Mouse (Mus musculus): Measurements from ENCODE around the gene Ralgps2. TPM values are rescaled to one million over a fixed set of nuclear protein-coding genes. Genes with fewer than 3 reads are reported as not detected.

Gene Ralgps2
- polyA plus RNA-seq, 1 experiment from 2014 or later: 25.6 TPM

DNA sequence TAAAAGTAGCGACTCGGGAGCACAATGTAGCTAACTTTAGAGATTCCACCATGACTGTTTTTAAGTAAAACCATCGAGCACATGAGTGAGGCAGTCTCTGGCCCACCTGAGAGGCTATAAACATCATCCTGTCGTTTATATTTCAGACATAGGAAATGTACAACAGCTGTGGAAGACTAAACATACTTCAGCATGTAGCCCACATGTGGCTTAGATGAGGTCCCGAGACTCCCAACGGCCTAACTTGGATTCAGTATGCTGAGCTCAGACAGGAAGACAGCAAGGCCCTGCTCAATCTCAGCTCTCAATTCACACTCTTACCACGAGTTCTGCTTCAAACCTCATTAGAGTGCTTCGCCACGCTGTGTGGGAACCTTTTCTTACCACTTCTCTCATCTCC is 87.0 kb downstream of the Ralgps2 start:
- Histone ChIP-seq H3K27me3 (replicated peaks) (no peaks in the 10 kb centered on the region), H3K4me1 (peaks cover 10% of the 10 kb centered on the region), H3K27ac (no peak overlapping the region), H3K9ac (no peak overlapping the region), H3K36me3 (no peaks in the 10 kb centered on the region), H3K4me2 (no peak overlapping the region), H3K4me3 (no peak overlapping the region), H3K9me3 (replicated peaks) (no peaks in the 10 kb centered on the region)
- WGBS (ENCODE audit: insufficient replicate concordance): 70% methylated on average over 9 of the region's 9 CpGs
- ATAC-seq: no peak

DNA sequence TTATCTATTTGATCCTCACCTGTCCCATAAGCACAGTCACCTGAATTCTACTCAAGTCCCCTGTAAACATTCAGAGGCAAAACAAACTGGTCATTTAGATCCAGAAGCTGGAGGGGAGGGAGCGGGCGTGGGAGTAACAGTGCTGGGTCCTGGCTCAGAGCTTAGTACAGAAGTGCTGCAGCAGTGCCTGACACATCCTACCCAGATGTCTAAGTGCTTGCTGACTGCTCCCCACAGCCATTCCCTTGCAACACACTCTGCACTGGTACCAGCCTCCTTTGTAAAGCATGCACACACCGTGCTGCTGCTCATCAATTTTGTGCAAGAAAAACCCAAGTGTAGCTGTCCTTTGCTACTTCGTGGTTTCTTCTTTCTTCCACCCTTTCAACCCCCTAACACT is 92.3 kb downstream of the Ralgps2 start:
- Histone ChIP-seq H3K4me2 (no peak overlapping the region), H3K36me3 (no peaks in the 10 kb centered on the region), H3K27ac (no peak overlapping the region), H3K27me3 (replicated peaks) (no peaks in the 10 kb centered on the region), H3K4me1 (peaks cover 7% of the 10 kb centered on the region), H3K9me3 (replicated peaks) (no peaks in the 10 kb centered on the region), H3K4me3 (no peak overlapping the region), H3K9ac (no peak overlapping the region)
- WGBS (ENCODE audit: insufficient replicate concordance): 65% methylated on average over 4 of the region's 4 CpGs
- no peak for ATAC-seq

GRCm38 (mm10) chr1:156841625-156842339 is 97.6 kb downstream of the Ralgps2 start:
- 71% methylated on average over 11 of the region's 11 CpGs for WGBS (ENCODE audit: insufficient replicate concordance)
- Histone ChIP-seq H3K27me3 (replicated peaks) (no peaks in the 10 kb centered on the region), H3K4me3 (no peak overlapping the region), H3K9me3 (replicated peaks) (no peaks in the 10 kb centered on the region), H3K4me1 (peaks cover 11% of the 10 kb centered on the region), H3K36me3 (no peaks in the 10 kb centered on the region), H3K27ac (no peak overlapping the region), H3K9ac (no peak overlapping the region), H3K4me2 (no peak overlapping the region)
- ATAC-seq: no peak

DNA sequence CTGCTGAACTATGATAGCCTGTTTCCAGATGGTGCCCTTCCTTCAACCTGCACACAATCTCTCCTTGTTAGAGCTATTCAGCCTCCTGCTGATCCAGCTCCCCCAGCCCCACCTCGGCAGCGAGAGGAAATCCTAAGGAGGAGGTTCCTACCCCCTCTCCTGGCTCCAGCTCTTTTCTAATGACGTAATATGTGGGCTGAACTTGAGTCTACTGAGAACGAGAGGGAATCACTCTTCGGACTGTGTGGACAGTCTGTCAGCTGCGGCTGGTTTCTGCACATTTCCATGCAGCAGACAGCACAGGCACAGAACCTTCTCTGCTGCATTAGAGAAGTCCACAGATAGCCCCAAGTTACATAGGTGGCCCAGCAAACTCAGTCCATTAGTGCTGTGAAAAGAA is 100.7 kb downstream of the Ralgps2 start:
- Histone ChIP-seq H3K4me1 (peaks cover 11% of the 10 kb centered on the region), H3K36me3 (no peaks in the 10 kb centered on the region), H3K9me3 (replicated peaks) (no peaks in the 10 kb centered on the region), H3K27me3 (replicated peaks) (no peaks in the 10 kb centered on the region), H3K27ac (no peak overlapping the region), H3K9ac (no peak overlapping the region), H3K4me3 (no peak overlapping the region), H3K4me2 (no peak overlapping the region)
- WGBS (ENCODE audit: insufficient replicate concordance): 59% methylated on average over 6 of the region's 6 CpGs
- no peak for ATAC-seq

DNA sequence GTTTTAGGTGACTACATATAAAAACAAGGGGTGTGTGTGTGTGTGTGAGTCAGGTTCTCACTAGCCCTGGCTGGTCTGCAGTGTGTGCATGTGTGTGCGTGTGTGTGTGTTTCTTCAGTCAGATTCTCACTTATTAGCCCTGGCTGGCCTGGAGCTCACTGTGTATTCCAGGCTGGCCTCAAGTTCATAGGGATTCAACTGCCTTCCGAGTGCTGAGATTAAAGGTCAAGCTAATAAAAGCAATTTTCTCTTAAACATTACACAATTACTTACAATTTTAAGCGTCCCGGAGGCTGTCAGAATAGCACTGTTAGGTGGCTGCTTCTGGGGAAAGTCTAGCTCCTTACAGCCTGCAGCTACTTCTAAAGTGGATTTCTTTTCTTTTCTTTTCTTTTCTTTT is 101.2 kb downstream of the Ralgps2 start, which contains the start of gene Angptl1:
Gene Angptl1 (plus strand): TSS at position 386 of the 400 bp plus-strand sequence.
- H3K4me1 ChIP-seq: peaks cover 11% of the 10 kb centered on the region
- no peak within 1 kb of the TSS for H3K27ac ChIP-seq
- H3K9me3 ChIP-seq (replicated peaks): no peaks in the 10 kb centered on the region
- no peak within 1 kb of the TSS for H3K4me3 ChIP-seq
- H3K9ac ChIP-seq: no peak within 1 kb of the TSS
- H3K36me3 ChIP-seq: no peaks in the 10 kb centered on the region
- H3K4me2 ChIP-seq: no peak within 1 kb of the TSS
- no peaks in the 10 kb centered on the region for H3K27me3 ChIP-seq (replicated peaks)
- no peak for ATAC-seq
- WGBS (ENCODE audit: insufficient replicate concordance): 72% methylated on average over 4 of the region's 4 CpGs

GRCm38 (mm10) chr1:156819236-156819635 is 120.2 kb downstream of the Ralgps2 start:
- H3K27me3 ChIP-seq (replicated peaks): no peaks in the 10 kb centered on the region
- H3K4me1 ChIP-seq: no peaks in the 10 kb centered on the region
- no peak for ATAC-seq
- no peak overlapping the region for H3K4me3 ChIP-seq
- no peak overlapping the region for H3K4me2 ChIP-seq
- H3K27ac ChIP-seq: no peak overlapping the region
- H3K9ac ChIP-seq: no peak overlapping the region
- 87% methylated on average over 1 of the region's 1 CpGs for WGBS (ENCODE audit: insufficient replicate concordance)
- H3K9me3 ChIP-seq (replicated peaks): no peaks in the 10 kb centered on the region
- peaks cover 37% of the 10 kb centered on the region for H3K36me3 ChIP-seq

GRCm38 (mm10) chr1:156813485-156813884 is 125.9 kb downstream of the Ralgps2 start:
- Histone ChIP-seq H3K36me3 (peaks cover 28% of the 10 kb centered on the region), H3K9ac (no peak overlapping the region), H3K27ac (no peak overlapping the region), H3K4me2 (no peak overlapping the region), H3K9me3 (replicated peaks) (no peaks in the 10 kb centered on the region), H3K27me3 (replicated peaks) (no peaks in the 10 kb centered on the region), H3K4me3 (no peak overlapping the region), H3K4me1 (peaks cover 4% of the 10 kb centered on the region; the same call in 1 of the 2 replicates)
- peak; percentile 51; the same call in 1 of the 2 replicates for ATAC-seq
- WGBS (ENCODE audit: insufficient replicate concordance): 50% methylated on average over 6 of the region's 6 CpGs

- ATAC-seq: no peak
- H3K9me3 ChIP-seq (replicated peaks): no peaks in the 10 kb centered on the region
- H3K4me1 ChIP-seq: peaks cover 4% of the 10 kb centered on the region; the same call in 1 of the 2 replicates
- no peak overlapping the region for H3K4me3 ChIP-seq
- no peak overlapping the region for H3K9ac ChIP-seq
- no peak overlapping the region for H3K4me2 ChIP-seq
- H3K27me3 ChIP-seq (replicated peaks): no peaks in the 10 kb centered on the region
- no peak overlapping the region for H3K27ac ChIP-seq
- H3K36me3 ChIP-seq: peaks cover 22% of the 10 kb centered on the region
- WGBS (ENCODE audit: insufficient replicate concordance): 72% methylated on average over 8 of the region's 8 CpGs
These were observed 126.7 kb downstream of the Ralgps2 start for GRCm38 (mm10) chr1:156812716-156813115.

DNA sequence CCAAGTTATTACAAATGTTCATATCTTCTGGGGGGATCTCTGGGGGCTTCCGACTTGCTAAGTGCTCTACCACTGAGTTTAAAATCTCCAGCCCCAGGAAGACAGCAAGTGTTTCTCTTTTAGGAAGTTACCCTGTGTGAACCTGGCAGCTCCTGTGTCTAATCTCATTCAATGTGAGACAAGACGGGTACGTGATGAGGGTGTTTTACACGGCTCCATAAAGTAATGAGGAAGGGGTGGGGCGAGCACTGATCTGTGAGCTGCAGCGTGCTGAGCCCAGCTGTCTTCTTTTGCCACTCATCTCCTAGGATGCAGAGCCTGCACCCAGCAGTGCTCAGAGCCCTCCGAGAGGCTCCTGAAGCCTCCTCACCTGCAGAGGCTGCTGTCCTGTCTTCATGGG is 127.5 kb downstream of the Ralgps2 start:
- Histone ChIP-seq H3K4me1 (peaks cover 4% of the 10 kb centered on the region; the same call in 1 of the 2 replicates), H3K9me3 (replicated peaks) (no peaks in the 10 kb centered on the region), H3K4me3 (no peak overlapping the region), H3K36me3 (peaks cover 14% of the 10 kb centered on the region), H3K9ac (no peak overlapping the region; the same call in 1 of the 2 replicates), H3K27ac (no peak overlapping the region), H3K27me3 (replicated peaks) (no peaks in the 10 kb centered on the region), H3K4me2 (no peak overlapping the region)
- ATAC-seq: no peak
- 70% methylated on average over 7 of the region's 7 CpGs for WGBS (ENCODE audit: insufficient replicate concordance)

- WGBS (ENCODE audit: insufficient replicate concordance): 69% methylated on average over 10 of the region's 10 CpGs
- H3K4me2 ChIP-seq: no peak overlapping the region
- peak overlapping the region; percentile 36; the same call in 1 of the 2 replicates for H3K27ac ChIP-seq
- no peaks in the 10 kb centered on the region for H3K9me3 ChIP-seq (replicated peaks)
- peaks cover 3% of the 10 kb centered on the region; the same call in 1 of the 2 replicates for H3K36me3 ChIP-seq
- no peak overlapping the region for H3K9ac ChIP-seq
- ATAC-seq: no peak
- H3K27me3 ChIP-seq (replicated peaks): no peaks in the 10 kb centered on the region
- no peak overlapping the region for H3K4me3 ChIP-seq
- H3K4me1 ChIP-seq: peaks cover 4% of the 10 kb centered on the region; the same call in 1 of the 2 replicates
These were observed 131.1 kb downstream of the Ralgps2 start for GRCm38 (mm10) chr1:156808332-156808731.

- Histone ChIP-seq H3K27ac (no peak overlapping the region), H3K4me1 (no peaks in the 10 kb centered on the region), H3K4me2 (no peak overlapping the region), H3K36me3 (no peaks in the 10 kb centered on the region; the same call in 1 of the 2 replicates), H3K4me3 (no peak overlapping the region), H3K27me3 (replicated peaks) (0 out of 2 replicates have a peak, but pooled peaks cover 4% of the 10 kb centered on the region), H3K9ac (no peak overlapping the region), H3K9me3 (replicated peaks) (no peaks in the 10 kb centered on the region)
- ATAC-seq: no peak
- 65% methylated on average over 6 of the region's 6 CpGs for WGBS (ENCODE audit: insufficient replicate concordance)
These were observed 138.2 kb downstream of the Ralgps2 start for GRCm38 (mm10) chr1:156801276-156801675.

- Histone ChIP-seq H3K36me3 (no peaks in the 10 kb centered on the region), H3K4me2 (no peak overlapping the region), H3K27me3 (replicated peaks) (0 out of 2 replicates have a peak, but pooled peaks cover 5% of the 10 kb centered on the region), H3K9ac (no peak overlapping the region), H3K27ac (no peak overlapping the region), H3K9me3 (replicated peaks) (no peaks in the 10 kb centered on the region), H3K4me3 (no peak overlapping the region), H3K4me1 (no peaks in the 10 kb centered on the region)
- WGBS (ENCODE audit: insufficient replicate concordance): 78% methylated on average over 9 of the region's 9 CpGs
- no peak for ATAC-seq
These were observed 143.2 kb downstream of the Ralgps2 start for GRCm38 (mm10) chr1:156796251-156796650.

All from liver, embryonic 12.5 days (tissue).